Mouse (Mus musculus): Measurements from ENCODE around the gene Spag7.

Gene Spag7

DNA sequence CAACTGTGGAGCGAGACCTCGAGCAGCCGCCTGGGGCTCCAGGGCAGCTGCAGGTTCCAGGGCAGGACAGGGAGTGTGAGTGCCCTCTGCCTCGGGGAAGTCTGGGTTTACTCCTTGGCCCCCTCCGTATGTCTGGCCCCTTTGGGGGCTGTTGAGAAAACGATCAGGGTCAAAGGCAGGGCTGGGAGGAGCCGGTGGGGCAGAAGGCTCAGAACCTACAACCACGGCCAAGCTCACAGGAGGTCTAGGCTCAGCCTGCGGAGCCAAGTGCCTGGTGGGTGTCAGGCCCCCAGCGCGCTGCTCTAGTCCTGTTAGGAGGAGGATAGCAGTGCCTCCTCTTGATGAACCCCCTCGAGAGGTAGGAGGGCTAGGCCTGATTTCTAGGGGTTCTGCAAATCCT lies 12.0 kb upstream of the Spag7 start:
- in situ Hi-C loops (cut with MseI, MboI), result no loop called here

DNA sequence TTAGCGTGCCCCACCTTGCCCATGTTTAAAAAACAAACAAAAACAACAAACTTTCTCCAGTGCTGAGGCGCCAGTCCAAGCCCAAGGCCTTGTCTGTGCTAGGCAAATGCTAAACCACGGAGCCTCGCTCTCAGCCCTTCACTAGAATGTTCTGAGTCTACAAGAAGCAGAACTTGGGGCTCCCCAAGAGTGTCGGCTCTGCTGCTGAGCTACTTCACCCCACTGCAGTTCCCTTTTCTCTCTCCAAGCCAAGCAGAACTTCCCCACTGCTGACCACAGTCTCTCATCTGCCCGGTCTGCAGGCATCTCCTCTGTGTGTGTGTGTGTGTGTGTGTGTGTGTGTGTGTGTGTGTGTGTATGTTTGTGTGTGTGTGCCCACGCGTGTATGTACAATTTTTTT lies 10.7 kb upstream of the Spag7 start:
- in situ Hi-C loops (cut with MseI, MboI), result no loop called here

DNA sequence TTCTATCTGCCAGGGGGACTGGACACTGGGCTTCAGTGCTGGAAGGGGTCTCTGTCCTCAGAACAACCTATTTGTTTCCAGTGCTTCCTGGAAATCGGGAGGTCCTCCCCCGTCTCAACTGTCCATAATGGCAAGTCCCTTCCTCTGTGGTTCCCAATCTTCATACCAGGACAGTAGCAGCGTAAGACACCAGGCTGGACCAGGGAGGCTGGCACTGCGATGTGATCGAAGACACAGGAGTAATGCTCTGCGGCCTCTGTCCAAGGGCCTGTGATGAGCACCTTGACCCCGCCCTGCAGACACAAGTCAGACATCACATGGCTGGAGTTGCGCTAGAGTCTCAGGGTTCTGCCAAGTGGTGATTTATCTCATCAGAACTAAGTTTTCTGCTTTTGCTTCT lies 10.1 kb upstream of the Spag7 start:
- in situ Hi-C loops (cut with MseI, MboI), result no loop called here

DNA sequence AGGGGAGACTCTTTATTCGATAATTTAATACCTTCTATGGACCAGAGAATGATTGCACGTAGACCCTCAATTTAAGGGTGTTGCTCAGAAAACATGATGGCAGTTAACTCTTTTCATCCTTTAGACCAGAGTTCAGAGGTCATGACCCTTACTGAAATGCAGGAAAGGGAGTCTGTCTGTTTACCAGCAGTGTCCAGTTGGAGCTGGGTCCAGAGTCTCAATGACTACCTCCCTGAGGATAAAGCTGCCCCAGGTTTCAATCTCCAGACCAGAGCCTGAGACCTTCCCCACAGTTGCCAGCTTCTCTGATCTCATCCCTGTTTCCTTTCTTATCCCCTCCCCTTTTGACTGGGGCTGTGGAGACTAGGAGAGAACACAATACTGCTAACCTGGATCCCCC lies 9.4 kb upstream of the Spag7 start:
- in situ Hi-C loops (cut with MseI, MboI), result no loop called here

DNA sequence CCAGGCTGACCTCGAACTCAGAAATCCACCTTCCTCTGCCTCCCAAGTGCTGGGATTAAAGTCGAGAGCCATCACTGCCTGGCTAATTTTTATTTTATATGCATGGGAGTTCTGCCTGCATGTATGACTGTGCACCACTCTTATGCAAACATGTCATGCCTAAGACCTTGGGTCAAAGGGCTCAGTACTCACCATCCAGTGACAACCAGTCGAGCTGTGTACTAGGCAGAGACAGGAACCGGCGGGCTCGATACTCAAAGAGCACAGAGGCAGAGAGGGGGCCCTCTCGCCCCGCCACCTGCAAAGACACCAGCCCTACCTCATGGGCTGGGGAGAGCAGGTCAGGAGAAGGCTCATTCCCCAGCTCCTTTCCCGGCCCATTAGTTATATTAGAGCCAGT lies 8.9 kb upstream of the Spag7 start:
- in situ Hi-C loops (cut with MseI, MboI), result no loop called here

DNA sequence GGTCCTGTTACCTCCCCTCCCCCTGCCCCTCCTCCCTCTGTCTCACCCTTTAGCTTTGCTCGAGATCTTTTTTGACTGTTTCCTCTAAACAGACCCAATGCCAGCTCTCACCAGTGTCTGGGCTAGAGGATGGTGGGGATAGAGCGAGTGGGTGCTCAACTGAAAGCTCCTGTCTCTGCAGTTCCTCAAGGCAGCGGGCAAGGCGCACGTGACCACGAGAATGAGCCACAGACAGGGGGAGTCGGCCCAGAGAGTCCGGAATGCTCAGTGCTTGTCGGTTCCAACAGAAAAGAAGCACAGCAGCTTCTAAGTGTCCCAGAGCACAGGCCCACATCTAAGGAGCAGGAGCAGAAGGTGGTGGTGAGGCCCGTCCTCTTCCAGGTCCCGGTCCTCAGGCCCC lies 5.3 kb upstream of the Spag7 start:
- in situ Hi-C loops (cut with MseI, MboI), result no loop called here

DNA sequence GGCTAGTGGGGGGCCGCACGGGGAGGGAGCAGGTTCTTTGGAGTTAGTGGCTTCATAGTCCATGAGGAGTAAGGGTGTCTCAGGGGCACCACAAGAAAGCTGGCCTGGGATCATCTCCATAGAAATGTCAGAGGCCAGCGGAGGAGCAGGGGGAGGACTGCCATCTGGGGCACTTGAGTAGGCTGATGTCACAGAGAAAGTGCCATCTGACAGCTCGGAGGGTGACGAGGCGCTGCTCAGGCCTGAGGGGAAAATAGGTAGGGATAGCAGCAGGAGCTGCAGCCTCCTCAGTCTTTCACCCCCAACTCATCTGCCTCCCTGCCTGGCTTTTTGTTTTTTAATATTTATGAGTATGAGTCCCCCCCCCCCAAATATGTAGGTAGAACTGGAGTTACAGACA lies 4.8 kb upstream of the Spag7 start:
- in situ Hi-C loops (cut with MseI, MboI), result no loop called here

DNA sequence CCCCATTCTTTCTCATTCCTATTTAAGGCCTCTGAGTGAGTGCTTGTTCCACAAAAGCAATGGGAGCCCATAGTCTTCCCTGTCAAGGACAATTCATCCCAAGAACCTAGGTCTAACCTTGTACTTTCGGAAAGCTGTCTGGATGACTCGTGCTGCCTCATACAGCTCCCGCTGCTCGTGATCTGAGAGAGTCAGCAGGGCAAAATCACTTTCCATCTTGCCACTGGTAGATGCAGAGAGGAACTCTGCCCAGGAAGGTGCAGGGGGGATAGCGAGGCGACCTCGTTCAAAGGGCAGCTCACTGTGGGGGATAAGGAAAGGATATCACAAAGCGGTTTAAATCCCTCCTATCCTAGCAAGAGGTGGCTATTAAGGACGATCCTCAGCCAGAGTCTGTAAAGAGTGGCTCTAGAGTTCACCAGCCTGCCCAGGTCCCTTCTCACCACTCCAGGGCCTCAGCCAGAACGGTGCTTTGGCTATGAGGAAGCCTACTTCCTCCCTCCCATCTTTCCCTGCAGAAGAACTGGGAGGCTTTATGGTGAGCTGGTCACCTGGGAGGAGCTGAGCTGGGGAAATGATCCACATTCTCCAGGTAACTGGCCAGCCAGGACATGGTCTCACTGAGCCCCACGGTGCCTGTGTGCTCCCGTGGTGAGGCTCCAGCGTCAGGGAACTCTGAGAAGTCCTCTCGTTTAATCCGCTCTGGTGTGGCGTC lies 2.3 kb upstream of the Spag7 start:
- in situ Hi-C loops (cut with MseI, MboI), result no loop called here

DNA sequence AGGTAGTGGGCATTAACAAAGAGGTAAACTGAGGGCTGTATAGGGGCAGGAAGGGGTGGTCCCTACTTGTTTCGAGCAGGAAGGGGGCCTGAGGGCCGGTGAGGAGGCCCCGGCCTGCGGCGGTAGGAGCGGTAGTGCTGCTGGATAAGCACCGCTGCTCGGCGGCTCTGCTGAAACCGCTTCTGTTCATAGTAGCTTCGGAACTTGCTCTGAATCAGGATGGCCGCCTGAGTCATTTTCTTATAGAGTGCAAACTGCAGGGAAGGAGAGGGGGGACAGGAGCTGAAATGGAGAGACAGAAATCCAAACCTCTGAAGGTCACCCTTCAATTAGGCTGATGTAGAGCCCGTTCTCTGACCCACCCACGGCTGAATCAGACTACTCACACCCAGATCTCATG lies 1.3 kb upstream of the Spag7 start:
- in situ Hi-C loops (cut with MseI, MboI), result no loop called here

DNA sequence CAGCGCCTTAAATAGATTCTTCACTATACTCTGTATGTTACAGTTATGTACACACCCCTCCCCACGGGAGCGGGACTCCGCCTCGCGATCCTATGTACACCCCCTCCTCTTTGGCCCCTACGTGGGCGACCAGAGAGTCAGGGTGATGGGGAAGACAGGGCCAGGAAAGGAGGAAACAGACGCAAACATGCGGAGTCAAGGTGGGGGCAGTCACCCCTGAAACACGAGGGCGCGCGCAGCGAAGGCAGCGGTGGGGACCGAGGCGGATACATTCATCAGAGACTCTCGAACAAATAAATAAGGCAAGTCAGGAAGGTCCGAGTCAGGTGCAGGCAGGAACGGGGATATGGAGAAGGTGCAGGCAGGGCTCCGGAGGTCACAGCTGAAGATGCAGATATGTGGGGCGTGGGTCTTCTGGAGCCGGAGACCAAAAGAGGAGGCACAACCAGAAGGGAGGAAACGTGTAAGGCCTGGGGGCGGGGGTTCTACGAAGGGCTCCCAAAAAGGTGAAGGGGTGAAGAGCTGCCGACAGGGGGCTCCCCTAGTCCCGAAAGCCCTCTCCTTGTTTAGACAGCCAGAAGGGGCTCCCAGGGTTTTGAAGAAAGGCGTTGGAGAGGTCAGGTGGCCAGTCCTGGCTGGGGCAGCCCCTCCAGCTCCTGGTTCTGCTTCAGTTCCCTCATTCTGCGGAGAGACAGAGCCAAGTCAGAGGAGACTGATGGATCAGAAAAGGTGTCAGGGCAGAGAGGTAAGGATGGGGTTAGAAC lies 548 bp upstream of the Spag7 start:
- in situ Hi-C loops (cut with MseI, MboI), result no loop called here

DNA sequence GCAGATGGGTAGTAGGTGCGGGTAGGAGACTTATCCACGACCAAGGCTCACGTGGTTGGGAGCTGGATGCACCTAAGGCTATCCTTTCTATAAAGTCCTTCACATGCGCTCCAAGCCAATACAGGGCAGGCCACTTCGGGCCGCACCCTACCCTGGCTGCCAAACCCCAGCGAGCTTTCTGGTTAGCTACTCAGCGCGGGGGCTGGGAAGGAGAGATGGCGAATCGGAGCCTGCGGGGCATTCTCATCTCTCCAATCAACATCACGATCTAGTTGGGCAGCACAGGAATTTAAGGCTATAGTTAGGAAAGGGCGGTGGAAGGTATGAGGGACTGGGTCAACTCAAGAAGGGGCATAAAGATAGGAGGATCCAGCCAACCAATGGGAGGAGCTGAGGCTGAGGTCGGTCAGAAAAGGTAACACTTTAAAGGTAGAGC lies 863 bp downstream of the Spag7 start:
- in situ Hi-C loops (cut with MseI, MboI), result no loop called here

DNA sequence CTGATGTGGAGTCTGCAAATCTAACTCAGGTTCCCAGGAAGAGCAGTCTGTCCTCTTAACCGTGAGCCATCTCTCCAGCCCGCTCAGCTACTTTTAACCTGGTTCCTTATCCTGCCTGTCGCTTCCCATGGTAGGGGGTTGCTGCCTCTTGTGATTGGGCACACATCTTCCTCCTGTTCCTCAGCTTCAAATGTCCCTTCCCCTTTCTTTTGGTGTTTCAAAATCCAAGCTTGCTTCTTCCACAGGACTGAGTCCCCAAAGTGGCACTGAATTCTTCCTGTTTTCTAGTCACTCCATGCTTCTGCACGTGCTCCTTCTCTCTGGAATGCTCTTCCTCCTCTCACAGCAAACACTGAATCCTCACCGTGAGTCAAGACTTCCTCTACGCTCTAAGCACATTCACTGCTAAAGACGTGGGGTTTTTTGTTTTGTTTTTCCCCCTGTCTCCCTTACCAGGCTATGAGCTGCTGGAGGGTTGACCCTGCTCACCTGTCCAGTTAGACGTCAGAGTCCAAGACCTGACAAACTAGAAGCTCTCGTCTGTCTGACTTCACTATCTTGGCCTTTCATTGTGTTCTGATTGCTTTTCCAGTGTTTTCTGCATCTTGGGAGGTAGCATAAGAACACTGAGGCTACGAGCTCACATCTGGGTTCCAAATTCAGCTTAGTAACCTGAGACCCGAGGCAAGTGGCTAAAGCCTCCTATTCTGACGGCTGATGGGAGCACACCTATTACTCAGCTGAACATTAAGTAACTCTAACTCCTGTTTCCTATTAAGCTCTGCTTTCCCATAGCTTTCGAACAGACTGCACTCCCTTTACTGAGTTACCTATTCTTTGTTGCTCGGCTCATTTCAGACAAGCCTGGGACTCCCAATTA lies 1.7 kb downstream of the Spag7 start:
- in situ Hi-C loops (cut with MseI, MboI), result no loop called here

DNA sequence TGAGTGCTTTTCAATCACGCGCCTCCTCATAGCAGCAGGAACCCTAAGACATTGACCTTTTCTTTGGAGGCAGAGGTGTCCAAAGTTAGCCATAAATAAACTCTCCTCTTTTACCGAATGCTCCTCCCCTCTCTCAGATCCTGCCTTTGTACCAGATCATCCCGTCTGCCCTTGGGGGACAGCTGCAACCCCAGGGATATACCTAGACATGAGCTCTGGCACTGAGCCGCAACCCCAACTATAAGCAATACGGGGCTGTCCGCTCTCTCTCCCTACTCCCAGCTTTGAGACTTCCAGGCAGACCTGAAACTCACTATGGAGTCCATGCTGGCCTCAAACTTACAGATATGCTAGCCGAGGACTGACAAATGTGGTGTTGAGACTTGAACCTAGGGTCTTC lies 2.5 kb downstream of the Spag7 start:
- in situ Hi-C loops (cut with MseI, MboI), result no loop called here

DNA sequence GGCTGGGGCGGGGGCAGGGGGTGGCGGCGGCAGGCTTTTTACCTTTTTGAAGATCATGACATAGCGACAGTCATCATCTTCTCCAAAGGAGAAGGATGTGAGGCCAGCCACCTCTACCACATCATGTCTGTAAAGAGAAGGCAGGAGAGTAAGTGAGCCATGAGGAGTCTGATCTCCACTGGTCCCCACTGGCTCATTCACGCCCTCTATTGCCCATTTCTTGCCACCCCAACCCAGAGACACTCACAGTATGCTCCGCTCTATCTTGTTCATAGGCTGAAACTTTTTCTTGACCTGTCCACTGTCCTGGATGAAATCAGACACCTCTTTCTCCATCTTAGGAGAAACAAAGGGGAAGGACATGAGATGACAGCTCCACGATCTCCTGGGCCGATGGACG lies 4.5 kb downstream of the Spag7 start:
- in situ Hi-C loops (cut with MseI, MboI), result no loop called here

DNA sequence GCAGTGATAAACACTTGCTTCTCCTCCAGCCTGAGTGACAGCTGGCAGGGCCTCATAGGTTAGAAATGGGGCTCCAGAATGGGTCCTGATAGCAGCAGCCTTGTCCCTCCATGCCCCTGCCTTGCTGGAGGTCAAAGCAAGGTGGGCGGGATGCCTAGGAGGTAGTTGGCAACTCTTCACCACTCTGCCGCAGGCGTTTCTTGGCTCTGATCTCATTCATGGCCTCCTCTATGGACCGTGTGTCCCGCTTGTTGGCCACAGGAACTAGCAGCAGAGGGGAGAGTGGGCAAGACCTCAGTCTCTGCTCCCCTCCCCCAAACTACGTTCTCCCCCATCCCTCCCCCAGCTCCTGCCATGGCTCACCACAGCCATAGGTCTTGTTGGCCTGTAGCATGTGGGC lies 5.3 kb downstream of the Spag7 start:
- in situ Hi-C loops (cut with MseI, MboI), result no loop called here

DNA sequence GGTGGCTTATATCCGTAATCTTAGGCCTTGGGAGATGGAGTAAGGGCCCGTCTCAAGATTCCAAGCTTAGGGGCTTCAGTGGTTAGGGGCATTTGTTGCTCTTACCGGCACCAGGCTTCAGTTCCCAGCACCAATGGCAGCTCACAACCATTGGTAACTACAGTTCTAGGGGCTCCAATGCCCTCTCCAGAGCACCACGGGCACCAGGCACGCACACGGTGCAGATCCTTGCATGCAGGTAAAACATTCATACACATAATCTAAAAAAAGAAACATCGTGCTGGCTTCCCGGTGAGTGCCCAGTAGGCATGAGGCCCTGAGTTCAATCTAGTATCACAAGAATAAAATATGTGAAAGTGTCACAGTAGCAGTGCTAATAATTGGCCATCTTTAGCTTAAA lies 6.1 kb downstream of the Spag7 start:
- in situ Hi-C loops (cut with MseI, MboI), result no loop called here

DNA sequence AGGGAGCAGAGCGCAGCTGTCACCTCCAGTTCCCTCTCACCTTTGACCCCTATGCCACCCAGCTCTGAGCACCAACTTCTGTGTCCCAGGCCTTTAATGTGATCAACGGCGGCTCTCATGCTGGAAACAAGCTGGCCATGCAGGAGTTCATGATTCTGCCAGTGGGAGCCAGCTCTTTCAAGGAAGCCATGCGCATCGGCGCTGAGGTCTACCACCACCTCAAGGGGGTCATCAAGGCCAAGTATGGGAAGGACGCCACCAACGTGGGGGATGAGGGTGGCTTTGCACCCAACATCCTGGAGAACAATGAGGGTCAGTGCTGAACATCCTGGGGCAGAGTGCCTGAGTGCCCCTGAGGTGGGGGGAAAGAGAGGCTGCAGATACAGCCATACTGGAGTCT lies 8.6 kb downstream of the Spag7 start:
- in situ Hi-C loops (cut with MseI, MboI), result no loop called here

DNA sequence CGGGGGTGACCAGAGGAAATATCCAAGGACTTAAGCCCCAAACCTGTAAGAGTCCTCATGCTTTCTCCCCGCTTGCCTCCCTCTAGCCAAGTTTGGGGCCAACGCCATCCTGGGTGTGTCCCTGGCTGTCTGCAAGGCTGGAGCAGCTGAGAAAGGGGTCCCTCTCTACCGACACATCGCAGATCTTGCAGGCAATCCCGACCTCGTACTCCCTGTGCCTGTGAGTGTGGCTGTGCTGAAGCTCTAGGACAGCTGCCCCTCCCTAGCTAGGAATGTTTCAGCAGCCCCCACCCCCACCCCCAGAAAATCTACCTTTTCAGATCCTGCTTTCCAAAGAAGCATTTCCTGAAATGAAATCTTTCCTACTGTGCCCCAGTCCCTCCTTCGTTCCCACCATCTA lies 10.3 kb downstream of the Spag7 start:
- in situ Hi-C loops (cut with MseI, MboI), result no loop called here

DNA sequence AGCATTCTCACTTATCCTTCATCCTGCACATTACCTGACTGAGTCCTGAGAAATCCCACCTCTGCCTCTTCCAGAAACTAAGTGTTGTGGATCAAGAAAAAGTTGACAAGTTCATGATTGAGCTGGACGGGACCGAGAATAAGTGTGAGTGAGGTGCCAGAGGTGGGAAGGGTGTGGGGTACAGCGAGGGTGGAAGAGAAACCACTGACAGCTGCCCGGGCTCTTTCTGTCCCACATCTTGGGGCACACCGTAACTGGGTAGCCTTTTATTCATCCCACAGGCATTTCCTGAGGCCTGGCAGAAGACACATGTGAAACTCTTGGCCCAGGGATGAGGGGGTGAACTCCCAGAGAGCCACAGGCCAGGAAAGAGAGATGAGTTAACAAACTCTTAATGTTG lies 10.7 kb downstream of the Spag7 start:
- in situ Hi-C loops (cut with MseI, MboI), result no loop called here

DNA sequence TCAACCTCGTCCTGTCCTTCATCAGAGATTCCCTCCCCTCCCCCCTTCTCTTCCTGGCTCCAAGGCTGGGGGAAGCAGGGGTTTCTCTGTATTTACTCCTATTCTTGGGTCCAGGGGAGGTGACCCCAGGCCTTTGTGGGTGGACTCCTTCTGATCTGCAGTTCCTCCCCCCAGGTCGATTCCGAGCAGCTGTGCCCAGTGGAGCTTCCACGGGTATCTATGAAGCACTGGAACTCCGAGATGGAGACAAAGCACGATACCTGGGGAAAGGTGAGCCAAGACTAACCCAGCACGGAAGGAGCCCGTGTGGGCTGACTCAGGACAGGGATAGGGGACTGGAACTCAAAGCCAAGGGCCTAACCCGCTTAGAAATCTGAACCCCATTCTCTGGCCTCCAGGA lies 11.2 kb downstream of the Spag7 start:
- in situ Hi-C loops (cut with MseI, MboI), result no loop called here

DNA sequence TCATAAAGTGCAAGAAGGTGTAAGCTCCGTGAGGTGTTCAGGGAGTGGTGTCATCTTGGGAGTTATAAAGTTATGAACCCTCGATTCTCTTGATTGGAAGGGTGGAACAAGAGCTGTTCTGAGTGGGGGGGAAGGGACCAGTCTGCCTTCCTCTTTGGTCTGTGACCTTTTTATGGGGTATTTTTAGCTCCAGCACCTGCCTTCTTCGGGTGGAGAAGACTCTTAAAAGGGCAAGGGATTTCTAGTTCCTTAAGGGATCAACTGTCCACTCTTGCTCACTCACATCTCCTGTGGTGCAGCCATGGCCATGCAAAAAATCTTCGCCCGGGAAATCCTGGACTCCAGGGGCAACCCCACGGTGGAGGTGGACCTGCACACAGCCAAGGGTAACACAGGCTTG lies 11.6 kb downstream of the Spag7 start:
- in situ Hi-C loops (cut with MseI, MboI), result no loop called here

DNA sequence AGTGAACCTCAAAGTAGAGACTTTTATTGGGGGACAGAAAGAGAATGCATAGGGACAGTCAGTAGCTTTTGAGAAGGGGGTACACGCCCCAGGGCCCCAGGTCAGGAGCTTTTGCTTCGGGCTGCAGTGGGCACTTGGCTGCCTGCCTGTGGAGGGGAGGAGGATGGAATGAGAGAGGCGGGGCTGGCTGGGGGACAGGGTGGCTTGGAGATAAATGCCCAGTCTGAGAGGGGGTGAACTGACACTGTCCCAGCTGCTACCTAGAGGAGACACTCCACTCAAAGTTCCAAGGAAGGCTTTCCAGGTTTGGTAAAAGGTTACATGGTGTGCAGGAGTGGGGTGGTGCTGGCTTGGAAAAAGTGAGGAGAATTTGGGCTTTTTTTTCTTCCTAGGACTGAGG lies 12.3 kb downstream of the Spag7 start, which contains the start of gene Eno3:
Gene Eno3 (plus strand): TSS at position 239 of the 400 bp plus-strand sequence.
- in situ Hi-C loops (cut with MseI, MboI), result no loop called here

Measured in mouse trophoblast stem cell (cell line).